Mouse (Mus musculus) bone marrow macrophage, adult 2 months (primary cell): ENCODE measurements around the gene Hist1h2bn.

Experiments
- CTCF ChIP-seq: IDR thresholded peaks from 2 replicates; pipeline ENCODE4 v1.5.1; 2012; ENCODE audit warnings: low read depth, mild to moderate bottlenecking, low read length, moderate library complexity
- POLR2A ChIP-seq: IDR thresholded peaks from 2 replicates; pipeline ENCODE4 v1.6.1; 2012; ENCODE audit warnings: mild to moderate bottlenecking, low read depth, low read length, borderline replicate concordance

DNA sequence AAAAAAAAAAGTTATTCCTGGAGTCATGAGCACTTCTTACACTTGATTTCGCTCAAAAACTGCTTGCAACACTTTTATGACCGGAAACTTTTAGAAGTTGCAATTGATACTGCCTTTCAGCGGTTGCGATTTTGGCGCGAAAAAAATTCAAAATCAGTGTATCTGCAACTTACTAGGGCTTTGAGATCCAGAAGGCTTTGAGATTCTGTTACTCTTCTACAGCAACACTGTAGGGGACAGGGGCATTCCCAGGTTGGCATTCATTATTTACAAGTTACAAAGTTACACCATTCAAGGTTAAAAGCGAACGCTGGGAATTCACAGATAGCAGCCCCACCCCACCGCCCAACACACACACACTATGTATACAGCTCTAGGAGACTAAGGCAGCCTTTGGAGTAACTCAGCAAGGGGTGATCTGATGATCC, 29.8 kb downstream of the Hist1h2bn start:
- TF ChIP-seq POLR2A (no peak), CTCF (no peak)
